ENCODE assay signal across 11 mouse cellular contexts in genomic region chr10:68405936-68406335, GRCm38 (mm10).
"Had no signal": no experiment of that assay in that cellular context is flagged by ENCODE, and none has a peak within 500 bp of the region (broad histone marks: within the 10 kb centered on the region; RNA-seq: fewer than 3 reads in every experiment).

No protein-coding gene starts in this region.

- H3K9ac ChIP-seq: liver, embryonic 14.5 days; midbrain, embryonic 12.5 days had no signal

- H3K9me3 ChIP-seq: midbrain, embryonic 12.5 days had no signal

- H3K27me3 ChIP-seq: midbrain, embryonic 12.5 days had no signal

- H3K36me3 ChIP-seq: midbrain, embryonic 12.5 days had no signal

- H3K4me3 ChIP-seq: midbrain, embryonic 12.5 days had no signal

- ATAC-seq: midbrain, embryonic 16.5 days had no signal

- H3K4me1 ChIP-seq: midbrain, embryonic 12.5 days had no signal

- DNase-seq: kidney, adult 8-10 months; kidney, postnatal 25 days; layer of hippocampus, adult 9-11 months; left cerebral cortex, postnatal 4 days; liver; lung, adult 18-20 months; right cerebral cortex, postnatal 25 days; thymus, postnatal 4 days had no signal

- H3K4me2 ChIP-seq: midbrain, embryonic 12.5 days had no signal

- H3K27ac ChIP-seq: liver, embryonic 14.5 days; midbrain, embryonic 12.5 days had no signal
